Mouse (Mus musculus) stomach, postnatal 0 days (tissue): ENCODE results near the gene Fam186a. TPM values are rescaled to one million over a fixed set of nuclear protein-coding genes. Genes with fewer than 3 reads are reported as not detected.

Experiments used
- ATAC-seq: fragments of 200-750 bp; cut with Nextera tagmentation; 2 replicates; pipeline ENCODE4 v1.8.0; 2017; ENCODE audit not compliant: low FRiP score, low TSS enrichment
- DNase-seq: peaks from one replicate; pipeline ENCODE4 v3.0.0-alpha.2; 2016; ENCODE audit warnings: low spot score
- H3K27ac ChIP-seq: fragments of 300-500 bp; sonication (generic); replicated peaks from 2 replicates; pipeline ENCODE4 v1.5.1; 2014; ENCODE audit warnings: mild to moderate bottlenecking, control low read depth
- H3K27me3 ChIP-seq: fragments of 300-500 bp; sonication (generic); 2 replicates; pipeline ENCODE4 v1.6.1; 2014; ENCODE audit warnings: low read length; ENCODE audit not compliant: control insufficient read depth, insufficient read depth
- H3K36me3 ChIP-seq: fragments of 300-500 bp; sonication (generic); 2 replicates; pipeline ENCODE4 v1.6.1; 2014; ENCODE audit warnings: low read length, mixed read lengths; ENCODE audit not compliant: control insufficient read depth, insufficient read depth
- H3K4me1 ChIP-seq: fragments of 300-500 bp; sonication (generic); replicated peaks from 2 replicates; pipeline ENCODE4 v1.6.1; 2014; ENCODE audit warnings: antibody characterized with exemption; ENCODE audit not compliant: control insufficient read depth, insufficient read depth
- H3K4me2 ChIP-seq: fragments of 300-500 bp; sonication (generic); replicated peaks from 2 replicates; pipeline ENCODE4 v1.6.1; 2014; ENCODE audit warnings: low read depth, mild to moderate bottlenecking, control low read depth, moderate library complexity
- H3K4me3 ChIP-seq: fragments of 300-500 bp; sonication (generic); 2 replicates; pipeline ENCODE4 v1.5.1; 2014; ENCODE audit warnings: low read depth, low read length, control low read depth
- H3K9ac ChIP-seq: fragments of 300-500 bp; sonication (generic); 2 replicates; pipeline ENCODE4 v1.6.1; 2014; ENCODE audit warnings: mild to moderate bottlenecking, low read length, control low read depth, mixed read lengths
- H3K9me3 ChIP-seq: fragments of 300-500 bp; sonication (generic); 2 replicates; pipeline ENCODE4 v1.6.1; 2016; ENCODE audit warnings: low read length; ENCODE audit not compliant: control insufficient read depth
- CTCF ChIP-seq: IDR thresholded peaks from 2 replicates; pipeline ENCODE4 v1.5.1; 2016; ENCODE audit warnings: antibody characterized with exemption, low read depth, mild to moderate bottlenecking, moderate library complexity
- EP300 ChIP-seq: optimal IDR thresholded peaks from 2 replicates; pipeline ENCODE3; 2016; ENCODE audit warnings: antibody characterized with exemption
- WGBS: fragments of 180-500 bp; shearing (Covaris S2); extraction: QIAGEN DNeasy Blood & Tissue Kit; methylation state at CpG from one replicate; pipeline ENCODE4 v1.1.7; 2014; 5-methylcytosine and 5-hydroxymethylcytosine counted together
- polyA plus RNA-seq: library from polyadenylated mRNA; unstranded; fragments of >200 nt; fragmentation: Nextera tagmentation; extraction: Ambion mirVana; gene quantifications from 2 replicates; pipeline ENCODE4 v1.2.1, GENCODE M21; 2015

The Fam186a gene
- polyA plus RNA-seq, 1 experiment from 2014 or later: not detected

GRCm38 (mm10) chr15:99904841-99905240, 62.0 kb downstream of the Fam186a start:
- no peak overlapping the region for H3K27ac ChIP-seq
- no peak for TF ChIP-seq EP300
- TF ChIP-seq CTCF: no peak
- no peaks in the 10 kb centered on the region for H3K27me3 ChIP-seq
- H3K9me3 ChIP-seq: no peaks in the 10 kb centered on the region
- no peak overlapping the region for H3K4me3 ChIP-seq
- ATAC-seq (no peak), DNase-seq (no peak)
- no peaks in the 10 kb centered on the region for H3K36me3 ChIP-seq
- no peak overlapping the region for H3K4me2 ChIP-seq
- no peaks in the 10 kb centered on the region for H3K4me1 ChIP-seq
- 71% methylated on average over 9 of the region's 9 CpGs for WGBS
- no peak overlapping the region for H3K9ac ChIP-seq

- ATAC-seq (peak; percentile 41; the same call in 1 of the 2 replicates), DNase-seq (peak; percentile 74)
- H3K4me2 ChIP-seq: no peak overlapping the region
- no peaks in the 10 kb centered on the region for H3K36me3 ChIP-seq
- 4% methylated on average over 4 of the region's 4 CpGs for WGBS
- no peaks in the 10 kb centered on the region for H3K9me3 ChIP-seq
- H3K4me3 ChIP-seq: no peak overlapping the region
- no peaks in the 10 kb centered on the region for H3K4me1 ChIP-seq
- no peak overlapping the region for H3K9ac ChIP-seq
- H3K27me3 ChIP-seq: no peaks in the 10 kb centered on the region
- no peak overlapping the region for H3K27ac ChIP-seq
- TF ChIP-seq EP300 (no peak), CTCF (peak; percentile 94)
Observed at GRCm38 (mm10) chr15:99904333-99904732, 62.5 kb downstream of the Fam186a start.

- Histone ChIP-seq H3K9me3 (no peaks in the 10 kb centered on the region), H3K4me3 (no peak overlapping the region), H3K9ac (no peak overlapping the region), H3K27ac (no peak overlapping the region), H3K4me1 (no peaks in the 10 kb centered on the region), H3K27me3 (no peaks in the 10 kb centered on the region), H3K4me2 (no peak overlapping the region), H3K36me3 (no peaks in the 10 kb centered on the region)
- WGBS: 80% methylated on average over 5 of the region's 5 CpGs
- TF ChIP-seq CTCF: no peak
- no peak for TF ChIP-seq EP300
- ATAC-seq (no peak), DNase-seq (no peak)
Observed at GRCm38 (mm10) chr15:99903227-99903626, 63.6 kb downstream of the Fam186a start.

GRCm38 (mm10) chr15:99902786-99903185, 64.1 kb downstream of the Fam186a start:
- Histone ChIP-seq H3K36me3 (no peaks in the 10 kb centered on the region), H3K9ac (no peak overlapping the region), H3K27me3 (no peaks in the 10 kb centered on the region), H3K4me3 (no peak overlapping the region), H3K4me2 (no peak overlapping the region), H3K27ac (no peak overlapping the region), H3K4me1 (no peaks in the 10 kb centered on the region), H3K9me3 (no peaks in the 10 kb centered on the region)
- ATAC-seq (no peak), DNase-seq (no peak)
- WGBS: 78% methylated on average over 5 of the region's 5 CpGs
- TF ChIP-seq CTCF (no peak), EP300 (no peak)

- Histone ChIP-seq H3K9me3 (no peaks in the 10 kb centered on the region), H3K4me1 (no peaks in the 10 kb centered on the region), H3K27ac (no peak overlapping the region), H3K4me2 (no peak overlapping the region), H3K9ac (no peak overlapping the region), H3K27me3 (no peaks in the 10 kb centered on the region), H3K4me3 (no peak overlapping the region), H3K36me3 (no peaks in the 10 kb centered on the region)
- ATAC-seq: no peak
- DNase-seq: no peak
- TF ChIP-seq EP300 (no peak), CTCF (peak; percentile 57)
Observed at GRCm38 (mm10) chr15:99896621-99897020, 70.2 kb downstream of the Fam186a start.

- DNase-seq (no peak), ATAC-seq (no peak)
- no peaks in the 10 kb centered on the region for H3K27me3 ChIP-seq
- H3K4me3 ChIP-seq: no peak overlapping the region
- peak overlapping the region; percentile 83; the same call in 1 of the 2 replicates for H3K27ac ChIP-seq
- H3K9ac ChIP-seq: no peak overlapping the region
- no peak overlapping the region for H3K4me2 ChIP-seq
- H3K4me1 ChIP-seq: no peaks in the 10 kb centered on the region
- no peaks in the 10 kb centered on the region for H3K36me3 ChIP-seq
- WGBS: 58% methylated on average over 2 of the region's 3 CpGs
- no peak for TF ChIP-seq EP300
- TF ChIP-seq CTCF: no peak
- H3K9me3 ChIP-seq: no peaks in the 10 kb centered on the region
Observed at GRCm38 (mm10) chr15:99891355-99891754, 75.5 kb downstream of the Fam186a start.
